Mouse (Mus musculus) heart, postnatal 10 days (tissue): ENCODE data around the gene Aamp. TPM values are rescaled to one million over a fixed set of nuclear protein-coding genes. Genes with fewer than 3 reads are reported as not detected.
A peak's percentile ranks its signal among the peaks of the same experiment; 100 is the strongest.

Source experiments
- DNase-seq, 2 experiments: peaks; one replicate each; pipeline ENCODE4 v3.0.0; 2021
- intact Hi-C: fragments of 180-260 bp; cut with DNase I; formaldehyde crosslinking; loops from one replicate; pipeline ENCODE4 v1.15.1; 2025
- total RNA-seq, 2 experiments: library from RNA; stranded (reverse); gene quantifications; 2 replicates each; pipeline ENCODE4 v1.2.3; 2021

The Aamp gene
- total RNA-seq, 2 experiments from 2014 or later: 103 to 109 TPM

DNA sequence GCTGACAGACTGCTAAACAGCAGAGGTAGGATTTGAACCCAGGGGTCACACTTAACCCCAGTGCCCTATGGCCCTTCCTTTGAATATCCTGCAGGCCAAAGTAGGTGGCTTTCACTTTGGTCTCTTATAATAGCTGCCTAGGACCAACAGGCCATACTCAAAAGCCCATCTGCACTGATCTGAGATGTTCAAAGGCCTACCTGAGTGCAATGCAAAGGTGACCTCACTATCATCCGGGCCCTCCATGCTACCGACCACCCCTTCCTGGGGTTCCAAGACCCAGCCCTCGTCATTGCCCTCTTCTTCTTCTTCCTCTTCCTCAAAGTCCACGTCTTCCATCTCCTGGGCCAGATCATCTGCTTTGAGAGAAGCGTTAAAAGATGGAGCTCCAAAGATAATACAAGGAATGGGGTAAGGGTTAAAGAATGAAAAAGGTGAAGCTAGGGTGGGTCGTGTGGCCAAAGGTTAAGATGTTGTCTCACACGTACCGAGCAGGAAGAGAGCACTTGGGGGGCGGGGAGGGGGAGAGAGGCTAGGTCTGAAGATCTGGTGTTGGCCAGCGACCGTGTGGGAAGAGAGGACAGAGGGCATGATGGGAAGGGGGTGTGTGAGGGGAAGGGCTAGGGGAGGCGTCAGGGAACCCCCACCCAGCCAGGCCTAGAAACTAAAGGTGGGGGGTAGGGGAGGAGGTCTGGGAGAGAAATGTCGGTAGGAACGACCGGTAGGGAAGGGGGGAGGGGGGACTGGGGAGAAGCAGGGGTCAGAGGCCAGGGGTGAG lies 663 bp downstream of the Aamp start:
- DNase-seq: peak; percentile 56 to 76
- intact Hi-C loops: loop anchor here (1.0 to 2.0 kb wide), 2 partner anchors 48 to 79 kb away; partner anchors contain the start of gene Arpc2

DNA sequence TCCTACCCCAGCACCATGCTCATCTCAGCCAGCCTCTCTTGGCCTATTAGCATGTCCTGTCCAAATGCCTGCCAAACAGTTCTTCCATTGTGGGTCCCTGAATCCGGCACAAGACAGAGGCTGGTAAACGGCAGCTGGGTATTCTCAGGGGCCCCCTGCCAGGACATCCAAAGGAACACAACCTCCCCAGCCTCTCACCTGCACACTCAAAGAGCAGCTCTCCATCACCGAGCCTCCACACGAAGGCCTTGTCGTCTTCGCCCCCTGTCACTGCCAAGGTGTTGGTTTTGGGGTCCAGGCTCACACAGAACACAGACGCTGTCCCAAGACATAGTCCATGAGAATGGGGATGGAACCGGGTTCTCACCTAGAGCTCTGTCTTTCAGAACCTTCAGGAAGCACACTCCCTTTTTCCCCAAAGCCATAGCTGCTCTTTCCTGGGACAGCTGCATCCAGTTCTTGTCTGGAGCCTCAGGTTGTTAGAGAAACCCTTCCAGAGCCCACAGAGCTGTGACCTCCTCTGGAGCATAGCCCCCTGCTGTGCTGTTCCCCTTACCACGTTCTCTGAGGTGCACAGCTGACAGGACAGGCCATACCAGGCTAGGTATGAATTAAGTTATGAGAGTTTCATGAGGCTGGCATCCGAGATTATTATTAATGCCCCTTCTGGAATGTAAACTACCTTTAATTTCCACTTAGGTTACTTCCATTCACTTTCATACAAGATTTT lies 1.5 kb downstream of the Aamp start:
- no peak for DNase-seq
- intact Hi-C loops: no loop called here

DNA sequence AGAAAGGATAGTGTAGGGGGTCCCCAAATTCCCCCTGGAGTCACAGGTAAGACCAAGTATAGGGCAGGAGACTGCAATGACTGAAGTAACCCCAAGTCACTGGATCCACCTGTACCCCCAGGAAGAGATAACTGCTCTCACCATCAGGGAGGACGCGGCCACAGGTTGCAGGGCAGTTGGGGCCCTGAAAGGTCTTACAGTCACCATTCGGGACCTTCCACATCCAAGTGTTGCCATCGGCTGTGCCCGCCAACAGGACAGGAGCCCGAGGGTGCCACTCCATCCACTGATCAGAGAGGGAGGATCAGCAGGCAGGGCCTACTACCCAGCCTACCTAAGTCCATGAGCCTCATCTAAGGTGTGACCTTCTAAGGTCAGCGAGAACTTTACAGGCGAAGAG lies 2.7 kb downstream of the Aamp start:
- intact Hi-C loops: no loop called here
- no peak for DNase-seq

DNA sequence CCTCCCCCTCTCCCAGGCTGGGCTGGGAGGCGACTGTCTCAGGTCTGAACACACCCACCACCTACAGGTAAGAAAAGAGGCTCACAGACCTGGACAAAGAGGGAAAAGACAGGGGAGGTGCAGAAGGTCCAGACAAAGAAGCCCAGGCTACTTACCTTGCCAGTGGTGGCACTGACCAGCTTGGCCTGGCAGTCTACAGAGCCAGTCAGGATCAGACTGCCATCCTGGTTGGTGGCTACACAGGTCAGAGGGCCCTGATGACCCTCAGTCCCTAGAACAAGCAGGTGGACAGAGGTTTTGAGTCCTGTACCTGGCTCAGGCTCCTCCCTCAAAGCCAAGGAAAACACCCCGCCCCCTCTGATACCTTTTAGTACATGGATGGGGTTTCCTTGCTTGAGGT lies 3.2 kb downstream of the Aamp start:
- intact Hi-C loops: no loop called here
- DNase-seq: no peak

DNA sequence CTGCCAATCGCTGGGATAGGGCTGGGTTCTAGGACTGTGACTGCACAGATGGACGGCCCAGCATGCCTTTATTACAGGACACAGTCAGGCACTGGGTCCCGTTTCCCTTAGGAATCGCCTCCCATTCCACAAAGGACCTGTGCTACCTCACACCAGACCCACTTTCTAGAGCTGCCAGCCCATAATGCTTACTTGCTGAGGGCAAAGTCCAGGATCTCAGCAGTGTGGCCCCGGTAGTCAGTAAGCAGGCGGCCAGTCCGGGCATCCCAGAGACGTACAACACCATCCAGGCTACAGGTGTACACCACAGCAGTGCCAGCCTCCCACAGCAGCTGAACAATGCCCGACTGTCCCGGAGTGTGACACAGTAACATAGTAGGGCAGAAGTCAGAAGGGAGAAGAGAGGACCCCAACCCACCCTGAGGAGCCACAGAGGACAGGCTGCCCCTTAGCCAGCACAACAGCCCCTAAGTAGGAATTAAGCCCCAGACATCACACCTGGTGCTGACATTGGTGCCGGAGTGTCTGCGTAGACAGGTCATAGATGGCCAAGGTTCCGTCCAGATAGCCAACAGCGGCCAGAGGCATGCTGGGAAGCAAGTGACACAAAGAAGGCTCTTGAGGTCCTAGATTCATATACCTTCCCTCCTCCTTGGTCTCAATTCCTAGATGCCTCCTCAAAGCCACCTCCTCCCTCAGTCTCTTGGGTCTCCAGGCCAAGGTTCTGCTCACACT lies 3.8 kb downstream of the Aamp start:
- DNase-seq: no peak
- intact Hi-C loops: no loop called here

DNA sequence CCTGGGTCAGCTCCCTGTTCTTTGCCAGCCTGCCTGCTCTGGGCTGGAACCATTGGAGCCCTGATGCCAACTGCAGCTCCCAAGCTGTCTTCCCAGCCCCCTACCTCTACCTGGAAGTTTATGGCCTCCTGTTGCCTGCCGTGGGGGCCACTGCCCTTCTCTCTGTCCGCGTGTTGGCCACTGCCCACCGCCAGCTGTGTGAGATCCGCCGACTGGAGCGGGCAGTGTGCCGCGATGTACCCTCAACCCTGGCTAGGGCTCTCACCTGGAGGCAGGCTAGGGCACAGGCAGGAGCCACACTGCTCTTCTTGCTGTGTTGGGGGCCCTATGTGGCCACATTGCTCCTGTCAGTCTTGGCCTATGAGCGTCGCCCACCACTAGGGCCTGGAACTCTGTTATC lies 5.5 kb downstream of the Aamp start:
- intact Hi-C loops: no loop called here
- no peak for DNase-seq

DNA sequence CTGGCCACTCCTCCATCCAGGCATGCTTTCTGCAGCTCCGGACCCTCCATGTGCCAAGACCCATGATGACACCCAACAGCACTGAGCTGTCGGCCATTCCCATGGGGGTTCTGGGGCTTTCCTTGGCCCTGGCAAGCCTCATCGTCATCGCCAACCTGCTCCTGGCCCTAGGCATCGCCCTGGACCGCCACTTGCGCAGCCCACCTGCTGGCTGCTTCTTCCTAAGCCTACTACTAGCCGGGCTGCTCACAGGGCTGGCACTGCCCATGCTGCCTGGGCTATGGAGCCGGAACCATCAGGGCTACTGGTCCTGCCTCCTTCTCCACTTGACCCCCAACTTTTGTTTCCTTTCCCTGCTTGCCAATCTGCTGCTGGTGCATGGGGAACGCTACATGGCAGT lies 6.0 kb downstream of the Aamp start, which contains the start of gene Gpbar1:
Gpbar1 (plus strand) TSS at position 13 of the 400 bp plus-strand sequence.
- DNase-seq: no peak
- intact Hi-C loops: no loop called here

DNA sequence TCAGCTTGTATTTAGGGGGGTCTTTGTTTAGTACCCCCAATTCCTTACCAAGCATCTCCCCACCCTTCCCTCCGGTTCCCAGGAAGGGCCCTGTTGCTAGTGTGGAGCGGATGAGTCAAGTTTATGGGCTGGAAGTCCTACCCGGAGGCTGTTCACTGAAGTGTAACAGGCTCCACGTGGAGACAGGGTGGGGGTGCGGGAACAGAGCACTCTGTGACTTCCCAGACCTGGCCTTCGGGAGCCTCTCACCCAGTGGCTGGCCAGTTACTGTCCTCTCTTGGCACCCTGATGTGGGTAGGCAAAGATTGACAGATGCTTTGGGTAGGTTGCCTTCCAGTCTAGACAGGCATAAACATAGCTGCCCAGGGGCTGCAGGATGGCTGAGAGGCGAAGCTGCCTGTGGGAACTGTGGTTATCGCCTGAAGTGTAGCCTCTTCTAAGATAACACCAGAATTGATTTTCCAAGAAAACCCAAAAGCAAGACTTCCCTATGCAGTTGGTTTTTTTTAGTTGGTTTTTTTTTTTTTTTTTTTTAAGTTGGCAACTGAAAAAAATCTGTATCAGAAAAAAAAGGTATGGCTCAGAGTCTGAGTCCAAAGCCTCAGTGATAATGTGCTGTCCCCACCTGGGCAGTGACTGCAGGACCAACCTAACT lies 6.5 kb downstream of the Aamp start:
- DNase-seq: no peak
- intact Hi-C loops: no loop called here

DNA sequence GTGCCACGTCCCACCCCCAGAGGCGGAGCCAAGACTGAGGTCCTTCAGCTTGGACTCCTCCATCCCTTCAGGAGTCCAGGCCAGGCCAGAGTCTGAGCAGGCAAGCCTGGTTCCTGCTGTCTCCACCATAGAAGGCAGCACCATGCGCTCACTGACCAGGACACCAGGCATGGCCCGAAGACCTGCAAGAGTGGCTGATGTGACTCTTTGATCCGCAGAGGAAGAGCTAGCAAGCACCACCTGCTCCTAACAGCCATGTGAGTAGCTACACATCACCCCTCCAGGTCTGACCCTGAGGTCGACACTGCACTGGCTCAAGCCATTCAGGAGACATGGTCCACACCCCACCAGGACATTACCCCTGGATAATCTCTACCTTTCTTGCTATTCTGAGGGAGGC lies 7.5 kb downstream of the Aamp start:
- no peak for DNase-seq
- intact Hi-C loops: no loop called here

DNA sequence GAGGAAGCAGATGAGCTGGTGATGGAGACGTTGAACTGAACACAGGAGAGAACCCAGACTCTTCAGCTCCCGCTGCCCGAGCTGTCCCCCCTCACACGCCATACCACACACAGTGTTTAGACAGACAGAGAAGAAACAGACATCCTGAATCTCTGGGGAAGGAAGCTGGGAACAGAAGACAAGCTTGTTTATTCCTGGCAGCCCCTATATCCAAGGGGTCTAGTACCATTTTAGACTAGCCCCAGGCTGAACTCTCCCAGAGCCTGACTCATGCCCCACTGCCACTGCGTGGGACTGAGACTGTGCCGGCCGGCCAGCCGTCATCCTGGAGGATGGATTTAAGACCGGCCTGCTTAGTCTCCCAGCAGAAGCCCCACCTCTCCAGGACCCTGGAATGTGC lies 9.5 kb downstream of the Aamp start:
- DNase-seq: no peak
- intact Hi-C loops: no loop called here

DNA sequence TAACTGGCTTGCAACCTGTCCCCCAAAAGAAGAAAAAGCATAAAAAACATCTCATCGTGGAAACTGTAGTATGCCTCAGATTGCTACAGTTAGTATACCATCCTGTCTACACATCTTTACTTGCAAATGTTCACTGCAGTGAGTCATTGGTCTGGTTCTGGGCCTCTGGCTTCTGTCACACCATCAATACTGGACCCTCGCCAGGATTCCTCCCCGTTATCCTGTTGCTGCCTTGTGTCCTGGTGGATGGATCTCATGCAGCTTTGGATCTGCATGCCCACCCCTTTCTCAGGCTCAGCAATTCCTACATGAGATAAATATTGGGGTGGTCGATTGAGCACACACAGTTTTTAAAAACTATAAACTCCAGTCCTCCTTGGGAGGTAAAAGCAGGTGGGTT lies 12.9 kb downstream of the Aamp start:
- intact Hi-C loops: no loop called here
- DNase-seq: no peak

DNA sequence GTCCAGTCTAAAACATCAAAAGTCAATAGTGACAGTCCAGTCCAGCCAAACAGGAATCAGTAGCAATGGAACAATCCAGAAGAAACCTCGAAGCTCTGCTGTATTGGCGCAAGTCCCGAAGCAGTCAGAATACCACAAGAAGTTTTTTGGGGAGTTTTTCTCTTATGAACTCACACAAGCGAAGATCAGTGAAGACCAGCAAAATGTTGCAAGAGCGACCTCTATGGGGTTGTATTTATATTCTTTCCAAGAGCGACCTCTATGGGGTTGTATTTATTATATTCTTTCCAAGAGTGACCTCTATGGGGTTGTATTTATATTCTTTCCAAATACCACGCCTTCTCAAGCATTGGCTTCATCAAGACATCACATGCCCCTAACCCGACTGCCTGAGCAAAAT lies 15.8 kb downstream of the Aamp start:
- intact Hi-C loops: no loop called here
- no peak for DNase-seq

DNA sequence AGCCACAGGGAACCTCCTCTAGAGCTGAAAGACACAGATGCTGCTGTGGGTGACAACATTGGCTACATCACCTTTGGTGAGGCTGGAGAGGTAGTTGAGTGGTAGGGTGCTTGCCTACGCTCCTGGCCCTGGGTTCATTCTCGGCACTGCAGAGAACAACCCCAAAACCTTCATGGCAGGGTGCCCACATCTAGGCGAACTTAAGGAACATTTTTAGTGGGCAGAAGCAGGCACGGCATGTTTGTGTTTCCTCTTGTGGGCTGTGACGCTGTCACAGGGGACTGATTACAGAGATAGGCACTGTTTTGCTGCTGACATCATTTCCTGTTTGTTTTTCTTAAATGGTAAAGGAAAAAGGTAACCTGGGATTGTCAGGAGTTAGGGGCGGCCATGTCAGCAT lies 22.0 kb downstream of the Aamp start:
- no peak for DNase-seq
- intact Hi-C loops: no loop called here

DNA sequence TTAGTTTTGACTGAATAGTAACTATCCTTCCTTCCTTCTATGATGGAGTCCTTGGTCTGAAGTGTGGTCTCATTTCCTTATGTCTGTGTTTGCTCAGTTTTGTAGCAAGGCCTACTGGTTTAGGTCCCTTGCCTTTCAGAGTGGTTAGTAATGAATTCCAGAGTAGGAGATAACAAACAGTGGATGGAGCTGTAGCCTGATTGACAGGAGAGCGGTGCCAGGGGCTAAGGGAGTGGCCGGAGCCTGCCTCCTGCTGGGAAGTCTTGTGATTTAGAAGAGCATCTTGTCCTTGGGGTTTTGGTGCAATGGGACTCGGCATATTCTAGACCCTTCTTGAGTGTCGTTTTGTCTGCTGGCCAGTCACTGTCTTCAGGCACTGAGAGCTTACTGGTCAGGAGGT lies 27.8 kb downstream of the Aamp start:
- intact Hi-C loops: no loop called here
- peak in 1 of 2 experiments; percentile 50 for DNase-seq

DNA sequence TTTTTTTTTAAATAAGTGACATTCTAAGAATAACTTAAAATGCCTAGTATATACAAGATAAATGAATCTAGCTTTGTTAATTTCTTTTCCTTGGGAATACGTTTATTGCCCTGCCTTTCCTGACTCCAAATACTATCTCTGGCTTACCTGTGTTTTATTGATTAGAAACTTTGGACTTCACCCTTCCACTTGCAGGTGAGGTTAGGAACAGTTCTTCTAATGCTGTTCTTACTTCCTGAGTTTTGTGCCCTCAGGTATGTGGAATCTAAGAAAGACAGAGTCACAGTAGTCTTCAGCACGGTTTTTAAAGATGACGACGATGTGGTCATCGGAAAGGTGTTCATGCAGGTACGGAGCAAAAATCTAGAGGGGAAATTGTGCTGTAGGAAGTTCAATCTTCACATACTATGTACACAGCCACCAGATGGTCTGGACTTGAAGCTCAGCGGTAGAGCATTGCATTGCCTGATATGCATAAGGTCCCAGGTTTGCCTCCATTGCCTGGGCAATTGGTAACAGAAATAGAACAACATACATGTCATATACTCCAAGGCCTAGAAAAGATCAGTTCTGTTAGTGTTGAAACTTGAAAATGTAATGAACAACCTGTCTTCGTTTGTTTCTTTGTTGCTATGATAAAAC lies 28.7 kb downstream of the Aamp start:
- intact Hi-C loops: no loop called here
- no peak for DNase-seq

DNA sequence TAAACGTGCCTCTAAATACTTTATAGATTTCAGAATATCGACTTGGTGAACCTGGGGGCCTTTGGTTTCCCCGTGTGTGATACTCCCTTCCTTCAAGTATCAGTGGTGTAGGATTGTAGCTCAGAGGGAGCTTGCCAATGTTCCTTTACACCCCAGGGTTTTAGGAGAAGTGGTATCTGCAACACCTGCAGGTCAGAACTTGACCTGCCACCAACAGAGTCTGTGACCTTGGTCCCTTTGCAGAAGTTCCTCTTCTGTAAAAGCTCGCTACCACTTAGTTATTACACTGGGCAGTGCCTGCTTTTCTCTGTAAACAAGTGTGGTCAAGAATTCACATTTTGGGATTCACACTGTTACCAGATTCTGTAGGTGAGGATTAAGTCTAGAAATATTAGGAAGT lies 34.4 kb downstream of the Aamp start:
- DNase-seq: no peak
- intact Hi-C loops: no loop called here

DNA sequence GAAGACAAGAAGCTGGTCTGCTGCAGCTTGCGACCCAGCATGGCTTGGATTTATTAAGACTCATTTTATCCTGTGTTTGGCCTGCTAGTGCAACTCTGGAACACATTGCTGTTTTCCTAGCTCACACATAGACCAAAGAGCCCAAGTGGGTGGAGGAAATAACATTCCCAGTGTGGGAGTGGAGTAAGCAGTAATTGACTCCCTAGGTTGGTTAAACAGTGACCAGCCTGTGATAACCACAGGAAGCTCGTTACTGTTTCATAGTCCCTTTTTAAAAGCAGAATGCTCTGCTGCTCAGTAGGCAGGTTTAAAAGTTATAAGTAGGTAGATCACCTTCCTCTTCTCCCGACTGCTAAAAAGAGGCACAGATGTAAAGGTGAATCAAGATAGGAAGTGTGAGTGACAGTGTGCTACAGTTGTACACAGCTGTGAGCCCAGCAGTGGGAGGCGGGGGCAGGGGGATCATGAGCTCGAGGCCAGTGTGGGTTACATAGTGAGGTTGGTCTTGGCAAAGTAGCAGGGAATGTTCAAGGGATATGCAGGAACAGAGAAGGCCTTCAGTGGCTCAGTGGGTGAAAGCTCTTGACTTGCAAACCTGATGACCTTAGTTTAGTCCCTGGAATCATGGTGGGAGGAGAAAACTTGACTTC lies 35.1 kb downstream of the Aamp start:
- DNase-seq: peak in 1 of 2 experiments; percentile 26
- intact Hi-C loops: no loop called here

DNA sequence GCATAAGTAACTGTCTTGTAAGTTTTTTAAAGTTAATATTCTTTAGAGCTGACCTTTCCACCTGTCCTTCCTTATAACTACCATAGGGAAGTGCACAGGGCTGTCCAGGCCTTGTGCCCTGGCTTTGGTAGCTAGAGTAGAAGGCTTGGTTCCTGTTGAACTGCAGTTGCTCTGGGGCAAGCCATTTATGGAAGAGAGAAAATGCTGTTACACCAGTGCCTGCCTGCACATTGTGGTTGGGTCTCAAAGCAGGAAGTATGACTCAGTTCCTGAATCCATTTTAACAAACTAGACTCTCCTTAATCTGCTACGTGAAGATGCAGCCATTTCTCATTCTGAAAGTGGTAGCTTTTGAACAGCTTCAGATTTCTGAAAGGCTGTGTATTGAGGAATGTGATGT lies 35.7 kb downstream of the Aamp start:
- peak; percentile 43 to 59 for DNase-seq
- intact Hi-C loops: loop anchor here (1.0 kb wide), 1 partner anchor 12 kb away; the partner anchor contains the start of gene Arpc2

DNA sequence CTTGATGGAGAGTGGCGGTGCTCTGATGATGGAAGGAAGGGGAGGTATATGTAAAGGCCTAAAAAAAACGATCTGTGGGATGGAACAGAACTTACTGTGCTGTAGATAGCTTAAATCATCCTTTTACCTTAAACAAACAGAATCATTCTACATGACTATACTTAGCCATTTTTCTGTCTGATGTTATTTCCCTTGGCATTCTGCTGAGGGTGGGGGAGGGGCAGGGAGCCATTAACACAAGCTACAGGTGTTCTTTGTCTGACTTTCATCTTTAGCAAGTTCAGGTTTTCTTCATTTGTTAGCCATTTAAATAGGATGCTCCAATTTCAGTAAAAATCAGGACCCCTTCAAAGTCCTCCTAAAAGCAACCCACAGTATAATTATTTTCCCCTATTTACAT lies 39.0 kb downstream of the Aamp start:
- intact Hi-C loops: no loop called here
- DNase-seq: no peak

DNA sequence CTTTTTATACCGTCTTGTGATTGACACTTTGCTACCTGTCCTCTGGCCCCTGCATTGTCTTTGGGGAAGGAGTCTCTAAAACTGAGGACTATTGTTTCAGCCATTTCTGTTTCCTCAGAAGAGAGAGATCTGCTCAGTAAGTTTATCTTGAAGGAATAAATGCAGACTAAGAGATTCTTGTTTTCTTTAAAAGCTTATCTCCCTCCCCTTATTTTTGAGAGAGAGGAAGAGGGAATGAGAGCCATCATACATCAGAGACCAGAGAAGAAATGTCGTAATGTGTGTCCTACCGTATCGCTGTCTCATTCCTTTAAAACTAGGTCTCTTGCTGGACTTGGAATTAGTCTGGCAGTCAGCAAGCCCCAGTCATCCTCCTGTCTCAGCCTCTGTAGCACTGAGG lies 43.7 kb downstream of the Aamp start:
- intact Hi-C loops: no loop called here
- DNase-seq: no peak
